Mouse (Mus musculus) kidney, embryonic 14.5 days (tissue): ENCODE data around the gene Tfip11. TPM values are rescaled to one million over a fixed set of nuclear protein-coding genes. Genes with fewer than 3 reads are reported as not detected.

ENCODE experiments used
- ATAC-seq: fragments of 200-750 bp; cut with Nextera tagmentation; 2 replicates; pipeline ENCODE4 v1.8.0; 2017; ENCODE audit warnings: moderate number of reproducible peaks, mild to moderate bottlenecking, moderate TSS enrichment, moderate library complexity; ENCODE audit not compliant: low FRiP score, low TSS enrichment
- H3K27ac ChIP-seq: fragments of 300-500 bp; sonication (generic); 2 replicates; pipeline ENCODE4 v1.5.1; 2014; ENCODE audit warnings: low read depth, mild to moderate bottlenecking, low read length, moderate library complexity, mixed read lengths
- H3K27me3 ChIP-seq: fragments of 300-500 bp; sonication (generic); 2 replicates; pipeline ENCODE4 v1.6.1; 2014; ENCODE audit warnings: mild to moderate bottlenecking, low read length; ENCODE audit not compliant: control insufficient read depth, insufficient read depth
- H3K36me3 ChIP-seq: fragments of 300-500 bp; sonication (generic); 2 replicates; pipeline ENCODE4 v1.6.1; 2014; ENCODE audit warnings: low read length, mixed read lengths; ENCODE audit not compliant: control insufficient read depth, insufficient read depth
- H3K4me1 ChIP-seq: fragments of 300-500 bp; sonication (generic); 2 replicates; pipeline ENCODE4 v1.6.1; 2014; ENCODE audit warnings: low read length, mixed read lengths; ENCODE audit not compliant: control insufficient read depth, insufficient read depth
- H3K4me2 ChIP-seq: fragments of 300-500 bp; sonication (generic); replicated peaks from 2 replicates; pipeline ENCODE4 v1.6.1; 2014; ENCODE audit warnings: low read depth, mild to moderate bottlenecking, low read length
- H3K4me3 ChIP-seq: fragments of 300-500 bp; sonication (generic); 2 replicates; pipeline ENCODE4 v1.5.1; 2014; ENCODE audit warnings: mild to moderate bottlenecking, low read length
- H3K9ac ChIP-seq: fragments of 300-500 bp; sonication (generic); 2 replicates; pipeline ENCODE4 v1.6.1; 2014; ENCODE audit warnings: low read depth, mild to moderate bottlenecking, low read length, moderate library complexity
- H3K9me3 ChIP-seq: fragments of 300-500 bp; sonication (generic); 2 replicates; pipeline ENCODE4 v1.6.1; 2016; ENCODE audit warnings: low read length; ENCODE audit not compliant: control insufficient read depth
- WGBS: fragments of 180-500 bp; shearing (Covaris S2); extraction: QIAGEN DNeasy Blood & Tissue Kit; methylation state at CpG from one replicate; pipeline ENCODE4 v1.1.7; 2014; 5-methylcytosine and 5-hydroxymethylcytosine counted together
- polyA plus RNA-seq: library from polyadenylated mRNA; unstranded; fragments of >200 nt; fragmentation: Nextera tagmentation; extraction: Ambion mirVana; gene quantifications from 2 replicates; pipeline ENCODE4 v1.2.1, GENCODE M21; 2014

Gene Tfip11
- polyA plus RNA-seq, 1 experiment from 2014 or later = 22.3 TPM

DNA sequence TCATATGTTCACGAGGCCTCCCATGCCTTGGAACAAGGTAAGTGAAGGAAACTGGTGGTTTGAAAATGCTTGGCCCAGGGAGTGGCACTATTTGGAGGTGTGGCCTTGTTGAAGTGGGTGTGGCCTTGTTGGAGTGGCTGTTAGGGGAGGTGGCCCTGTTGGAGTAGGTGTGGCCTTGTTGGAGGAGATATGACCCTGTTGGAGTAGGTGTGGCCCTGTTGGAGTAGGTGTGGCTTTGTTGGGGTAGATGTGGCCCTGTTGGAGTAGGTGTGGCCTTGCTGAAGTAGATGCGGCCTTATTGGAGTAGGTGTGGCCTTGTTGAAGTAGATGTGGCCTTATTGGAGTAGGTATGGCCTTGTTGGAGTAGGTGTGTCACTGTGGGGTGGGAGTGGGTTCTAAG lies 59.8 kb downstream of the Tfip11 start:
- ATAC-seq = no peak

More for the DNA sequence above, 59.8 kb downstream of the Tfip11 start:
- Histone ChIP-seq H3K4me3 (no peak overlapping the region), H3K9ac (no peak overlapping the region), H3K27ac (no peak overlapping the region), H3K4me2 (no peak overlapping the region), H3K9me3 (no peaks in the 10 kb centered on the region), H3K4me1 (no peaks in the 10 kb centered on the region), H3K36me3 (no peaks in the 10 kb centered on the region), H3K27me3 (no peaks in the 10 kb centered on the region)
- 72% methylated on average over 2 of the region's 2 CpGs for WGBS

Other genes with a start within 250 kb of the Tfip11 start
- 0.83 and 1.4 TPM in 2 replicates for gene Cryba4, start 73.8 kb upstream of the Tfip11 start, polyA plus RNA-seq
- 0.83 and 1.0 TPM in 2 replicates for gene Crybb1, start 70.5 kb upstream of the Tfip11 start, polyA plus RNA-seq
- gene Tpst2, start 49.7 kb upstream of the Tfip11 start, polyA plus RNA-seq = 39.9 and 50.3 TPM in 2 replicates
- 46.0 and 47.0 TPM in 2 replicates for gene Srrd, start 16.7 kb downstream of the Tfip11 start, polyA plus RNA-seq
- 35.4 and 37.6 TPM in 2 replicates for gene Hps4, start 16.7 kb downstream of the Tfip11 start, polyA plus RNA-seq
- 0.12 and 0.41 TPM in 2 replicates for gene Gm6583, start 29.7 kb downstream of the Tfip11 start, polyA plus RNA-seq
- 8.2 and 9.0 TPM in 2 replicates for gene Asphd2, start 68.5 kb downstream of the Tfip11 start, polyA plus RNA-seq
- gene Gm6588, start 123.1 kb downstream of the Tfip11 start, polyA plus RNA-seq = not detected in 2 replicates